Mouse (Mus musculus): Measurements from ENCODE around the gene Dguok. TPM values are rescaled to one million over a fixed set of nuclear protein-coding genes. Genes with fewer than 3 reads are reported as not detected.

The Dguok gene
- polyA plus RNA-seq, 1 experiment from 2014 or later = 46.5 TPM

DNA sequence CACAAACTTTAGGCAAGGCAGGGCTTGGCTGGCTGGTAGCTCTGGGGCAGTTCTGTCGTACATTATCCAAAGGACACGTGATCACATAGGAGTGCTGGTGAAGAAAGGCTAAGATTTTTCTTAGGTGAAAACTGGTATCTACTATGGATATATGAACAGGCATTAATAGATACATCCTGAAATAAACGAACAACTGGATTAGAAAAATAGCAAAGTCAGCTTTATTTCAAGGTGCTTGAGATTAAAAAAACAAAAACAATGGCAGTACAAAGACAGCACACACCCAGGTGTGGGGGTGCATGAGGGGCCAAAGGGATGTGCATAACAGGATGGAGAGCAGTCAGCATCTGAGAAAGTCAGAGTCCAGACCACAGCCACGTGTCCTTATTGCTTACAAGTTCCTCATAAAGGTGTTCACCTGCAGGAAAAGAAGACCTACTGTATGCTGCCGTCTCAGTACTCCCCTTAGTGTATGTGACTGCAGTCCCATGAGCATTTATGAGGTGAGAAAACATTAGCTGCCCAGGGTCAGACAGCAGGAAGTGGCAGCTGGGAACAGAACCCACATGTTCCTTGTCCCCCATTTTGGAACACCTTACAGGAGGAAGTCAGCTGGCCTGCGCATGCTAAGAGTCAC is 26.6 kb downstream of the Dguok start:
- H3K27me3 ChIP-seq (replicated peaks) = no peaks in the 10 kb centered on the region
- H3K4me3 ChIP-seq = no peak overlapping the region
- WGBS = 89% methylated on average over 6 of the region's 6 CpGs
- H3K9ac ChIP-seq = no peak overlapping the region
- no peaks in the 10 kb centered on the region for H3K9me3 ChIP-seq (replicated peaks)
- no peak overlapping the region for H3K4me2 ChIP-seq
- no peak overlapping the region for H3K27ac ChIP-seq (ENCODE audit: poor library complexity, severe bottlenecking)
- H3K36me3 ChIP-seq = peaks cover 59% of the 10 kb centered on the region
- ATAC-seq (ENCODE audit: insufficient number of reproducible peaks, low FRiP score) = no peak
- H3K4me1 ChIP-seq (replicated peaks) = peaks cover 6% of the 10 kb centered on the region; the same call in 1 of the 2 replicates

DNA sequence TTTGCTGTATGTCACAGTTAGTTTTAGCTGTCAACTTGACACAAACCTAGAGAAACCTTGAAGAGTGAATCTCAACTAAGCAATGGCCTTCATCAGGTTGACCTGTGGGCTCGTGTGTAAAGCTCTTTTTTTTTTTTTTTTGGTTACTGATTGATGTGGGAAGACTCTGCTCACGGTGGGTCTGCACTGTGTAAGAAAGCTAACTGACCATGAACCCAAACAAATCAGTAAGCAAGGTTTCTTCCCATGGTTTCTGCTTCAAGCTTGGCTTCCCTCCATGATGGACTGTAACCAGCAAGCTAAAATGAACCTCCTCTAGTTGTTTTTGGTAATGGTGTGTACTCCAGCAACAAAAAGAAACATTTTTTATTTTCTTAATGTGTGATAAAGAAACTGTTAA is 27.6 kb downstream of the Dguok start:
- 78% methylated on average over 2 of the region's 2 CpGs for WGBS
- H3K36me3 ChIP-seq = peaks cover 50% of the 10 kb centered on the region
- no peak for ATAC-seq (ENCODE audit: insufficient number of reproducible peaks, low FRiP score)
- peaks cover 6% of the 10 kb centered on the region; the same call in 1 of the 2 replicates for H3K4me1 ChIP-seq (replicated peaks)
- no peak overlapping the region for H3K9ac ChIP-seq
- no peak overlapping the region for H3K4me2 ChIP-seq
- H3K27ac ChIP-seq (ENCODE audit: poor library complexity, severe bottlenecking) = no peak overlapping the region
- H3K27me3 ChIP-seq (replicated peaks) = no peaks in the 10 kb centered on the region
- H3K4me3 ChIP-seq = no peak overlapping the region
- H3K9me3 ChIP-seq (replicated peaks) = no peaks in the 10 kb centered on the region

DNA sequence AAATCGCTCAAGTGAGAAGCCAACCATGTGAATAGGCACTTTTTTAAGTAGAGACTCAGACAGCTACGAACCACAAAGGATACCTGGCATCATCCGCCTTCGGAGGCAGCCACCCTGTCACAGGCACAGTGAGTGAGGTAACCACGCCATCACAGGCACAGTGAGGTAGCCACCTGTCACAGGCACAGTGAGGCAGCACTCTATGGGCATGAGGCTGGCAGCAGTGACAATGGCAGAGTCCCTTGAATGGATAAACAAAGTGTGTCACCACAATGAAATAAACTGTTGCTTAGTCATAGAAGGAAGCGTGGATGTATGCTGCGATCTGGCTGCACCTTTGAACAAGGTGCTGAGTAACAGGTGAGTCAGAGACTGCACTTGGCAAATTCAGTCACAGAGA is 28.1 kb downstream of the Dguok start:
- H3K9me3 ChIP-seq (replicated peaks) = no peaks in the 10 kb centered on the region
- H3K27me3 ChIP-seq (replicated peaks) = no peaks in the 10 kb centered on the region
- ATAC-seq (ENCODE audit: insufficient number of reproducible peaks, low FRiP score) = no peak
- H3K4me2 ChIP-seq = no peak overlapping the region
- no peak overlapping the region for H3K9ac ChIP-seq
- no peak overlapping the region for H3K4me3 ChIP-seq
- H3K27ac ChIP-seq (ENCODE audit: poor library complexity, severe bottlenecking) = no peak overlapping the region
- 89% methylated on average over 7 of the region's 7 CpGs for WGBS
- H3K36me3 ChIP-seq = peaks cover 44% of the 10 kb centered on the region
- peaks cover 6% of the 10 kb centered on the region; the same call in 1 of the 2 replicates for H3K4me1 ChIP-seq (replicated peaks)

DNA sequence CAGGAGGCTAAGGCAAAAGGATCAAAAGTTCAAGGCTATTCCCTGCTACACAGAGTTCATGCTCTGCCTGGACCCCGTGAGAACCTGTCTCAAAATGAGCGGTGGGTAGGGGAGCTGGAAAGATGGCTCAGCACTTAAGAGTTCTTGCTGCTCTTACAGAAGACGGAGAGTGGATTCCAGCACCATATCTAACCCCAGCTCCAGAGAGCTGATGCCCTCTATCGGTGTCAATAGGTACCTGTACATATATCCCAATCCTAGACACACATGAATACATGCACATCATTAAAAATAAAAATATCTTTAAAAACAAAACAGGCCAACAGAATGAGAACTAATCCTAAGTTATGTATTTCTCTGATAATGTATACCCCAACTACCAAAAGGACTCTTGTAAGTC is 28.6 kb downstream of the Dguok start:
- H3K27me3 ChIP-seq (replicated peaks) = no peaks in the 10 kb centered on the region
- peaks cover 6% of the 10 kb centered on the region; the same call in 1 of the 2 replicates for H3K4me1 ChIP-seq (replicated peaks)
- no peak overlapping the region for H3K27ac ChIP-seq (ENCODE audit: poor library complexity, severe bottlenecking)
- no peaks in the 10 kb centered on the region for H3K9me3 ChIP-seq (replicated peaks)
- 54% methylated on average over 4 of the region's 4 CpGs for WGBS
- H3K4me2 ChIP-seq = no peak overlapping the region
- H3K9ac ChIP-seq = no peak overlapping the region
- no peak overlapping the region for H3K4me3 ChIP-seq
- H3K36me3 ChIP-seq = peaks cover 43% of the 10 kb centered on the region
- no peak for ATAC-seq (ENCODE audit: insufficient number of reproducible peaks, low FRiP score)

DNA sequence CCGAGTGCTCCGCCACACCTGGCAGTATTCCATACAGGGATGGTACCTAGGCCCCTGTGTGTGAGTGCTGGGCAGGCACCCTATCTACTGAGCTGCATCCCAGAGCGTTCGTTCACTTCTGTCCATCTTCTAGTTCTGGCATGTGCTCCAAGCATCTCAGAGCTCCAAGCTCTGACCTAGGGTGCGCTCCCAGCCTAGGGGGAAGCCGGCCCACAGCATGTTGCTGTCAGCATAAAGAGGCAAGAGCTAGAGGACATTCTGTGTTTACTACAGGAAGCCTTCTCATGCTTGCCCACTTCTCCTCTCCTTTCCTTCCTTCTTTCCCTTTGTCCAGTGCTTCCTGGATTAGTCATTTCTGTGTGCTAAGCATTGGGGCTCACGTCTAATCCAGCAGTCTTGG is 31.3 kb downstream of the Dguok start:
- Histone ChIP-seq H3K27me3 (replicated peaks) (no peaks in the 10 kb centered on the region), H3K4me2 (no peak overlapping the region), H3K4me1 (replicated peaks) (peaks cover 6% of the 10 kb centered on the region; the same call in 1 of the 2 replicates), H3K9ac (no peak overlapping the region), H3K4me3 (no peak overlapping the region), H3K27ac (ENCODE audit: poor library complexity, severe bottlenecking) (no peak overlapping the region), H3K36me3 (peaks cover 18% of the 10 kb centered on the region), H3K9me3 (replicated peaks) (no peaks in the 10 kb centered on the region)
- WGBS = 62% methylated on average over 7 of the region's 7 CpGs
- no peak for ATAC-seq (ENCODE audit: insufficient number of reproducible peaks, low FRiP score)

DNA sequence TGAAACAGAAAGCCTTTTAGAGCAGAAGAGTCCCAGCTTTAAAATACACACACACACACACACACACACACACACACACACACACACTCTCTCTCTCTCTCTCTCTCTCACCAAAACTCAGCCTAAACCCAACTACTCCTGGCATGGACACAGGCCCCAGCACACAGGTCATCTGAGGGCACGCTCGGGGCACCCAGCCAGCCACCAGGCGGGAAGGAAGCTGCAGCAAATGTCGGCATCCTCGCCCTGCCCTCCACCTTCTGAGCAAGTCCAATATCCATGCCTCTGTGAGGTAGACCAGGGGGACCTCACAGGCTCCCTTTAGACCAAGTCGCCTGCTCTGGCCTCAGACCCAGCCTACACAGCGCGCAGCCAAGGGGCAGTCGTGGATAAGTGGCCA is 33.5 kb downstream of the Dguok start:
- Histone ChIP-seq H3K27ac (ENCODE audit: poor library complexity, severe bottlenecking) (no peak overlapping the region), H3K4me2 (no peak overlapping the region), H3K4me3 (no peak overlapping the region), H3K27me3 (replicated peaks) (no peaks in the 10 kb centered on the region), H3K4me1 (replicated peaks) (peaks cover 6% of the 10 kb centered on the region; the same call in 1 of the 2 replicates), H3K9ac (no peak overlapping the region), H3K9me3 (replicated peaks) (no peaks in the 10 kb centered on the region), H3K36me3 (no peaks in the 10 kb centered on the region)
- no peak for ATAC-seq (ENCODE audit: insufficient number of reproducible peaks, low FRiP score)
- WGBS = 79% methylated on average over 9 of the region's 9 CpGs

DNA sequence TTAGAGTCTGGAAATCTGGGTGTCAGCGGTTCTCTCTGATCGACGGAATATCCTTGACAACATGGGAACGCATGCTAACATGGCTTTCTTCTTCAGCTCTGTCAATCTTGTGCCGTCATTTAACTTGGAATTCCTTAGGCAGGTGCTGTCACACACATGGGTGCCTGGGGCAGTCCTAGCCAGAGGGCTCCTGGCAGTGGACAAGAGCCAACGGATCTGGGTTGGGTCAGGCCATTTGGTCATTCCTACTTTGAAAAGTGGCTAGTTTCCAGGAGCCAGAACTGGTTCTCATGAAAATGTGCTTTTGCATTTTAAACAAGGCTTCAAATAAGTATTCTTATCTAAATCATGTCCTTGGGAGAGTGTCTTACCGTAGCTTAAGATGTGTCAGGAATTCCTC is 35.0 kb downstream of the Dguok start:
- Histone ChIP-seq H3K4me2 (no peak overlapping the region), H3K36me3 (no peaks in the 10 kb centered on the region), H3K4me1 (replicated peaks) (peaks cover 6% of the 10 kb centered on the region; the same call in 1 of the 2 replicates), H3K4me3 (no peak overlapping the region), H3K27ac (ENCODE audit: poor library complexity, severe bottlenecking) (no peak overlapping the region), H3K27me3 (replicated peaks) (no peaks in the 10 kb centered on the region), H3K9ac (no peak overlapping the region), H3K9me3 (replicated peaks) (no peaks in the 10 kb centered on the region)
- WGBS = 85% methylated on average over 7 of the region's 7 CpGs
- ATAC-seq (ENCODE audit: insufficient number of reproducible peaks, low FRiP score) = no peak

DNA sequence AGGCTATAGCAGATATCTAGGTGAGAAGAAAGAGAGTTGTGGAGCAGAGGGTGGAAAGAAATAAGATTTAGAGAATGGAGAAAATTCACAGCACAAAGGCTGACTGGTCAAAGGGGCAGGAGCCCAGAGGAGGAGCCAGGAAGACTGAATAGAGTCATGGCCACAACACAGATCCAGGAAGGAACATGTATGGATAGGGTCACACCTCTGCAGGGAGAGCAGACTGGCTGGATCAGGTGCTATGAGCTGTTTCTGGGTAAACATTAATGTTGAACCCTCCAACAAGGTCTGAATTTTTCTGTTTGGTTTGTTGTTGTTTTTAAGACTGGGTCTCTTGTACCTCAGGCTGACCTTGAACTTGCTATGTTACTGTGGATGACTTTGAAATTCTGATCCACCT is 42.8 kb downstream of the Dguok start:
- Histone ChIP-seq H3K9ac (no peak overlapping the region), H3K4me2 (no peak overlapping the region), H3K4me3 (no peak overlapping the region), H3K36me3 (no peaks in the 10 kb centered on the region), H3K27me3 (replicated peaks) (no peaks in the 10 kb centered on the region), H3K4me1 (replicated peaks) (peaks cover 16% of the 10 kb centered on the region), H3K27ac (ENCODE audit: poor library complexity, severe bottlenecking) (no peak overlapping the region), H3K9me3 (replicated peaks) (peaks cover 5% of the 10 kb centered on the region; the same call in 1 of the 2 replicates)
- ATAC-seq (ENCODE audit: insufficient number of reproducible peaks, low FRiP score) = no peak

DNA sequence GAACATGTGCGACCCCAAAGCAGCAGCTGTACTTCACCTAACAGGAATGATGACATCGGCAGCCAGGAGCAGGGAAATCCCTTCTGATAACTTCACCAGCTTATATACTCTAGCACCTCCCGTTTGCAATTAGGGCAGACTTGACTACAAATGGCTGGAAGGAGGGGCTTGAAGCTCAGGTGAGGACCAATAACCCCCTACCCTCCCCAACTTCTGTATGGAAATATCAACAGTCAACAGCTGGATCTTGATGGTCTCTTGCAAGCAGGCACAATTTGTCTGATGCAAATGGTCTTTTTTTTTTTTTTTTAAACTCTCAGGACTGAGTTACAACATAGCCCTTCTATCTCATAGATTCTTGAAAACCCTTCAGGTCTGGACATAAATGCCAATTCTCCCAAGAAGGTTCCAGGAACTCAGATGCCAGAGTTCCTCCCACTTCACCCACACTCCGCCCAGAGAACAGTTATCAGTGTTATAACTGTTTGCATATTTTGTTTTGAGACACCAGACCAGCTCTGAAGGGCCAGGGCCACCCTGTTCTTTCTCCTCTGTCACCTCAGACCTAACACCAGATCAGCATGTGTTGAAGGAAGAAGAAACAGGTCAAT is 47.6 kb downstream of the Dguok start, which contains the start of gene Tet3:
Tet3 (minus strand) TSS at position 51 of the 611 bp plus-strand sequence.
- Histone ChIP-seq H3K36me3 (0 out of 2 replicates have a peak, but pooled peaks cover 4% of the 10 kb centered on the region), H3K27ac (ENCODE audit: poor library complexity, severe bottlenecking) (no peak within 1 kb of the TSS), H3K27me3 (replicated peaks) (no peaks in the 10 kb centered on the region), H3K9ac (no peak within 1 kb of the TSS; the same call in 1 of the 2 replicates), H3K4me1 (replicated peaks) (peaks cover 48% of the 10 kb centered on the region), H3K4me2 (0 out of 2 replicates have a peak within 1 kb of the TSS, but pooled peaks have one; percentile 2), H3K9me3 (replicated peaks) (peaks cover 5% of the 10 kb centered on the region; the same call in 1 of the 2 replicates), H3K4me3 (no peak within 1 kb of the TSS)
- WGBS = 44% methylated on average over 4 of the region's 4 CpGs
- no peak for ATAC-seq (ENCODE audit: insufficient number of reproducible peaks, low FRiP score)

DNA sequence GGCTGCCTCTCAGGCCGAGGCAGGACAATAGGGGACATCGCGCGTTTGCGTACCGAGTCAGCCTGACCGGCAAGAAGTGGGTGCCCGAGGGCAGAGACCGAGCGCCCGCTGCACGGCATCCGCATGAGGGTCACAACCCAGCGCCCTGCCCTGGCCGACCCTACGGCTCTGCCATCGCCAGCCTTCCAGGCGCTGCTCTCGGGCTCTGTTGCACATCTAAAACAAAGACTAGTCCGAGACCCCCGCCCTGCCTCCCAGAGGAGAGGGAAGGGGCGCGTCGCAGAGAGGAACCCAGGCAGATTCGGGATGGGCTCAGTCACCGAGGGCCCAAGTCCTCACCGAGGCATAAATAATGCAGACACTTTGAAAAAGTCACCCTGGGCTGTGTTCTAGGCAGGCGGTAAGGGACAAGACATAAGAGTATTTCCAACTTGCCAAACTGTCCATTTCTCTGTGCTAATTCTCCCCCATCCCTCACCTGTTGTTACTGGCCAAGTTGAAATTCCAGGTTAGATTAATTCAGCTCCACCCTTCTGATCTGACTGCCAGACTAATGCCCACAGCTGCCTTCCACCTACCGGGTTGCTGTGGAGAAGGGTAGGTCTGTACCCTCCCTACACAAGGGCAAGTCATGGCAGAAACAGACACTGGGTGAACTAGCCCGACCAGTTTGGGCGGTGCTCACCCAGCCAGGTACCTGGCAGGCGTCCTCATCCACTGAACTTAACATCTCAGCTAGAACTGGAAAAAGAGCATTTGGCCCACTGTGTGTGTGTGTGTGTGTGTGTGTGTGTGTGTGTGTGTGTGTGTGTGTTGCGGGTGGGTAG is 49.6 kb downstream of the Dguok start:
- Histone ChIP-seq H3K4me1 (replicated peaks) (peaks cover 66% of the 10 kb centered on the region), H3K4me3 (peak overlapping the region; percentile 77), H3K27me3 (replicated peaks) (no peaks in the 10 kb centered on the region), H3K27ac (ENCODE audit: poor library complexity, severe bottlenecking) (peak overlapping the region; percentile 91), H3K9me3 (replicated peaks) (no peaks in the 10 kb centered on the region), H3K9ac (peak overlapping the region; percentile 86), H3K4me2 (peak overlapping the region; percentile 79), H3K36me3 (0 out of 2 replicates have a peak, but pooled peaks cover 7% of the 10 kb centered on the region)
- no peak for ATAC-seq (ENCODE audit: insufficient number of reproducible peaks, low FRiP score)
- WGBS = 5% methylated on average over 32 of the region's 33 CpGs

Measured in heart, embryonic 12.5 days (tissue).